Mouse (Mus musculus) cerebellum, postnatal 4 days (tissue): Measurements from ENCODE around the gene Tob2.
A peak's percentile ranks its signal among the peaks of the same experiment; 100 is the strongest.

ENCODE experiments used
- DNase-seq, 2 experiments: peaks; one replicate each; pipeline ENCODE4 v3.0.0; 2022; ENCODE audit warnings: low spot score in 2 of 2, mixed read lengths in 1 of 2

The Tob2 gene

GRCm38 (mm10) chr15:81860471-81861135 lies 2.0 kb upstream of the Tob2 start:
- DNase-seq, result no peak

GRCm38 (mm10) chr15:81859330-81860255 lies 997 bp upstream of the Tob2 start:
- peak; percentile 59 to 80 for DNase-seq

- DNase-seq, result peak; percentile 89 to 90
Measured at GRCm38 (mm10) chr15:81858138-81858516, 469 bp downstream of the Tob2 start.

- no peak for DNase-seq
Measured at GRCm38 (mm10) chr15:81857724-81858116, 876 bp downstream of the Tob2 start.

- DNase-seq, result no peak
Measured at GRCm38 (mm10) chr15:81856938-81857723, 1.5 kb downstream of the Tob2 start.

GRCm38 (mm10) chr15:81856030-81856790 lies 2.4 kb downstream of the Tob2 start:
- peak; percentile 56 to 74 for DNase-seq

GRCm38 (mm10) chr15:81853081-81853480 lies 5.5 kb downstream of the Tob2 start:
- DNase-seq, result no peak

GRCm38 (mm10) chr15:81852411-81853000 lies 6.1 kb downstream of the Tob2 start:
- DNase-seq, result no peak

GRCm38 (mm10) chr15:81851375-81851774 lies 7.2 kb downstream of the Tob2 start:
- DNase-seq, result no peak

- DNase-seq, result no peak
Measured at GRCm38 (mm10) chr15:81850718-81851117, 7.9 kb downstream of the Tob2 start.

- no peak for DNase-seq
Measured at GRCm38 (mm10) chr15:81849104-81849503, 9.5 kb downstream of the Tob2 start.

- peak in 1 of 2 experiments; percentile 46 for DNase-seq
Measured at GRCm38 (mm10) chr15:81848301-81848700, 10.3 kb downstream of the Tob2 start.

- DNase-seq, result no peak
Measured at GRCm38 (mm10) chr15:81847861-81848260, 10.7 kb downstream of the Tob2 start.

GRCm38 (mm10) chr15:81847161-81847560 lies 11.4 kb downstream of the Tob2 start:
- DNase-seq, result no peak

- DNase-seq, result no peak
Measured at GRCm38 (mm10) chr15:81846755-81847154, 11.8 kb downstream of the Tob2 start.

GRCm38 (mm10) chr15:81845724-81846123 lies 12.9 kb downstream of the Tob2 start:
- no peak for DNase-seq

GRCm38 (mm10) chr15:81845033-81845625 lies 13.5 kb downstream of the Tob2 start:
- DNase-seq, result no peak

GRCm38 (mm10) chr15:81842275-81842674 lies 16.3 kb downstream of the Tob2 start:
- DNase-seq, result no peak

- DNase-seq, result no peak
Measured at GRCm38 (mm10) chr15:81840306-81840705, 18.3 kb downstream of the Tob2 start.

GRCm38 (mm10) chr15:81839634-81840033 lies 19.0 kb downstream of the Tob2 start:
- DNase-seq, result peak; percentile 41 to 82
